Mouse (Mus musculus) gastrocnemius, postnatal 36 days (tissue): ENCODE data around the gene Stard5. TPM values are rescaled to one million over a fixed set of nuclear protein-coding genes. Genes with fewer than 3 reads are reported as not detected.

Source experiments
- total RNA-seq, 2 experiments: library from RNA; stranded (reverse); gene quantifications; 2 replicates each; pipeline ENCODE4 v1.2.3; 2021

Stard5 gene
- total RNA-seq, 2 experiments from 2014 or later: 4.2 to 4.7 TPM

Other genes with a start within 250 kb of the Stard5 start
- under 1 TPM in 1 of 2 experiments, not detected in 1; 0.10 TPM for gene Tmc3, start 47.0 kb upstream of the Stard5 start, total RNA-seq
- gene Il16, start 113.8 kb downstream of the Stard5 start, total RNA-seq: 1 to 10 TPM; 2.4 to 3.1 TPM
- gene Cfap161, start 162.9 kb downstream of the Stard5 start, total RNA-seq: not detected